Mouse (Mus musculus) embryo, embryonic 11.5 days (tissue): ENCODE results near the gene Nr3c2.

ENCODE experiments used
- DNase-seq: peaks from one replicate; pipeline ENCODE4 v3.0.0-alpha.2; 2012; ENCODE audit warnings: low read depth, low spot score

Nr3c2 gene

DNA sequence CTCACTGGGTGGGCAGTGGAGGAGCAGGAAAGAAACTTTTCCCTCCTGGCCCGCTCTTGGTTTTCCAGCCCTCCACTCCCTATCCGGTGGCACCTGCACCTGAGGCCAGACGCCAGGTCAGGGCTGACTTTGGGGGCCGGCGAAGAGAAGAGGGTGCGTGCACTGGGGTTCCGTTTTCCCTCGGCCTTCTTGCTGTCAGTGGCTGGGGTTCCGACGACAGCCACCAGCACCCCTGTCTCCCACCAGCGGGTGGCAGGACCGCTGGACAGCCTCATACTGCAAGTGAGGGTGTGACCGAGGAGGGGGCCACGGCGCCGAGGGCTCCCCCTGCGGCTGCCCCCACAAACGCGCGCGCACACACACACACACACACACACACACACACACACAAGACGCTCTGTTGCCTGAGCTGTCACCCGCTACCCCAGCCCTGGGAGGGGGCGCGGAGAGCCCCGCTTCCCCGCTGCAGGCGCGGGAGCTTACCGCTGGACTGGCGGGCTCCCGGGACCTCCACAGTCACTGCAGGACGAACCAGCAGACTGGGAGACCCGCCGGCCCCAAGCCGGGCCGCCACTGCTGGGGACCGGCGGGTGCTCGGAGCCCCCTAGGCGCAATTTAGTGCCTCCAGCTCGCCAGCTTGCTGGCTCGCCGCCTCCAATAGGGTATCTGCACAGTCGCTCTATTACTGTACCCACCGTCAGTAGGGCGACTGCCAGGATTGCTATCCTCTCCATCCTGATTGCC is at the start of gene Nr3c2:
Gene Nr3c2 (plus strand): TSS at position 32 of the 744 bp plus-strand sequence.
- no peak for DNase-seq

DNA sequence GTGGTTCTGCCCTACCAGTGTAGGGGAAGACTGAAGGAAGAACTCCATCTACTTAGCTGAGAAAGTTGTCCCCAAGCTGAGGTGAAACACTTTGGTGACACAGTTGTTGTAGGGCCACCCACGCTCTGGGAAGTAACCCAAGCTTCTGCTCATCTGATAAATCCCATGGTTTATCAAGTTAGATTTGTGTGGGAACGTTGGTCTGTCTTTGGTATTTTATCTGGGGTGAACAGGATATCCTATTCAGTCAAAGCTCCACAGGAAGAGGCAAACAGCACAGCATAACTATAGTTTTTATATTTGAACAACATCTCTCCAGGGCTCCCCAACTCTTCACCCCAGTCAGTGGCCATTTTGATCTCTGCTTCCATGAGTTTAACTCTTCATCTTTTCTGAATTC is 40.7 kb upstream of the Nr3c2 start:
- DNase-seq: no peak

DNA sequence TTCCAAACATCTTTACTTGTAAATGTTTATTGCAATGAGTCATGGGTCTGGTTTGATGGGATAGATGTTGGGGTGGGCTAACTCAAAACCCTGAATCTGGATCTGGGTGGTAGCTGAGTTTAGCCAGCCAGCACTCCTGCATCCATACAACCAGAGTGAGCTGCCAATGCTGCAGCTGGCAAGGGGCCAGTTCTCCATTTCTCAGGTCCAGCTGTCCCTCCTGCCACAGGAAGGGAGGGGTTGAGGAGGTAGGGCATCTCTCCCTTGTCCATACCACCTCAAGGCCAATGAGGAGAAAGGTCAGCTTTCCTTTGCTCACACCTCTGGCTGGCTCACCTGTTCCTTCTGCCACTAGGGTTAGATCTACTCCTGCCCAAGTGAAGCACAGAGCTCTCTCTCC is 39.5 kb upstream of the Nr3c2 start:
- no peak for DNase-seq

DNA sequence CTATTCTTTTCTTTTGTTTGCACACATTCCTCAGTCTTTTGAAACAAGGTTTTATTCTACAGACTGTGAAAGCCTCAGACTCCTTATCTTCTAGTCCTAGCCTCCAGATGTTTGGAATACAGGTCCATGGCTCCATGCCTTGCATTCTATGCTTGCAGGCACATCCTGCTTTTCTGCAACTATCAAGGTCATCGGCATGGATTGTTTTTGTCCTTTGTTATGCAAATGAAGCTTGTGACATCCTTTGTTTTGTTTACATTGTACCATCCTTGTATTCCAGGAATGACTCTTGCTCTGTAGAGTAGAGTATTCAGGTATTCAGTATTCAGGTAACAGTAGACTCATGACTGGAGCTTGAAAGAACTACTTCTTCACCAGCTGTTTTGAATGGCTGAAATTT is 36.2 kb upstream of the Nr3c2 start:
- no peak for DNase-seq

DNA sequence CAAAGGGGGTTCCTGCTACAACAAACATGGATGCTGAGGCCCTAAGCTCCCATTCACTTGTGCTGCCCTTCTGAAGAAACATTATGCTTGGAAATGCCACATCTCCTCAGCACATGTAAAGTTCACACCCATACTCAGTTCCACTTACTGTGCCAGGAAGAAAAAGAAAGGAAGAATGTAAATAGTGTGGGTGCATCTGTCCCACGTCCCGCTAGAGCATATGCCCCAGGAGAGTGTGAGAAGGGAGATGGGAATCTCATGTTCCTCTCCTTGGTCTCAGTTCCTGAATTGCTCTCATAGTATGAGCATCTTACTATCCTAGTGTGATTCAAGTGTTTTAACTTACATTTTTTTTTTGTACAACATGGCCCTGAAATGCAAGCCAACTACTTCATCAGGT is 22.4 kb upstream of the Nr3c2 start:
- no peak for DNase-seq

DNA sequence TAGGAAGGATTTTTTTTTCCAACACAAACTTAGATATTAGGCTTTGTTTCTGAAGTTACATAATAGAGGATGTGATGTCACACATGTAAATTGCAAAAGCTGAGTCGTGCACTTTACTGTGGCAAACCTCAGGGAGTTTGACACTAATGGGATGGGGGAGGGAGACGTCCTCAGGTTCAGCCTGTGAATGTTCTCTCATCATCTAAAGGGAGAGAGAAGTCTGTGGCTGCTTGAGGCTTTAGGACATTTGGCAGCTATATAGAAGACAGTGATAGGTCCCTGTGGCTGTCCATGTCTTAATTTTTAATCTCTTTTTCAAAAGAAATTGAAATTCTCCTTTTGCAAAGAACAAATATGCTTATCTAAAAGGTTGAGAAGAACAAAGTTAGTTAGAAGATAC is 2.2 kb upstream of the Nr3c2 start:
- DNase-seq: no peak

DNA sequence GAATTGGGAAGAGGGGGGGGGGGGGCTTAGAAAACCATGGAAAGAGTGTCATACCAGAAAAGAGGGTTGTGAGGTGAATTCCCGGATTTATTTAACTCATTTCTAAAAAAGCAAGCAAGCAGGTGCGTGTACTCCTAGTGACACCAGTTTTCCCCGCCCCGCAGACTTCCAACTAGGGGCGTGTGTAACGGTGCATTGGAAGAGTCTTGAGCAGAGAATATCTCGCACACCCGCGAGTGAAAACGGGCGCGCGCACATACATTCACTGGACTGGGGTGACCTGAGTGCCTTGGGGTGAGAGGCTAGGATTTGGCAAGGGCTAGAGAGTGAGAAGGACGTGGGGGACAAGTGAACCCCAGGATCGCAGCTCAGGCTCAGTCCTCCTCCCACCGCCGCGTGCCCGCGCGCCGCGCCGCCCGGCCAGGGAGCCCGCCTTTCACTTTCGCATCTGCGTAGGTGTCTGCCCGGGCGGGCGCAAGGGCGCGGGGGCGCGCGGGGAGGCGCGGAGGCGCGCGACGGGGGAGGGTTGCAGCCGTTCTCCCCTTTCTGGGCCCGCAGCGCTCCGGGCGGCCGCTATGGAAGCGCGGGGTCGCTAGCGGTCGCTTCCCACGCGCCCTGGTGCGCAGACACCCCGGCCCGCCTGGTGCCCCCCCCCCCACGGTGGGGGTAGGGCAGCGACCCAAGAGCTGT is 376 bp upstream of the Nr3c2 start:
- DNase-seq: no peak

DNA sequence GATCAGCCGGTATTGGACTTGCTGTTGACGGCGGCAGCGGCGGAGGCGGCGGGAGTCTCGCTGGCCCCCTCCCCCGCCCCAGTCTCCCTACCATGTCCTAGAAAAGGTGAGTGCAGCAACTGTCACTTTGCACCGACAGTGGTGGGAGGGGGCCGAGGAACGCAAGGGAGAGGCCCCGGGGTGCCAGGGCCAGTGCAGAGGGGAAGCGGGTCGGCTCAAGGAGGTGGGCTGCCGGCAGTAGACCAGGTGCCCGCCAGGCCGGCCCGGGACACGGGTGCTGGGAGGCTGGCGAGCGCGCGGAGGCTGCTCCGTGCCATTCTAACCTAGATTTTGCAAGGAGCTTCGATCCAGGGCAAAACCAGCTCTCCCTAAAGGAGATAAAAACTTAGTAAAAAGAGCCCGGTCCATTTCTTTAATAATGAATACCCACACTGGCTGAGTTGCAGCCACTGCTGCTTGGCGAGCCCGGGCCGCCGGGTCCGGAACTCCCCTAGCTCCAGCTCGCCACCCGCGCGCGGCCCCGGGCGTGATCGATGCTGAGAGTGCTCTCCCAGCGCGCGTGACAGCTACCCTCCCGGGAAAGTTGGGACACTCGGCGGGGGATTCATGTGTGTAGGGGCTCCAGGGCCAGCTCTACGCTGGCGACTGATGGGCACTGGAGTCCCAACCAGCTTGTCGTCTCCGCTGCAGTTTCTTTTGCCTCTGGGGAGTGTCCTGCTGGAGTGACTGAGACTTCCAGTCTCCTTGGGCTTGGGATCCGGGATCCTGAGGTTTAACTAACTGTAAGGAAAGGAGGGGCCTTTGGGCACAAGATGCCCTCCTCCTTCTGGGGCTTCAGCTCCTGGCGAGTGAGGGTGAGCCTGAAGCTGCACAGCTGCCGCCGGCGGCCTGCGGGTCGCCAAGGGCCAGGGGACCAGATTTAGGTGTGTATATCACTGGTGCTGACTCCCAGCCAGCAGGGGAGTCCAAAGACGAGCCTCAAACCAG is 1.2 kb downstream of the Nr3c2 start:
- DNase-seq: no peak

DNA sequence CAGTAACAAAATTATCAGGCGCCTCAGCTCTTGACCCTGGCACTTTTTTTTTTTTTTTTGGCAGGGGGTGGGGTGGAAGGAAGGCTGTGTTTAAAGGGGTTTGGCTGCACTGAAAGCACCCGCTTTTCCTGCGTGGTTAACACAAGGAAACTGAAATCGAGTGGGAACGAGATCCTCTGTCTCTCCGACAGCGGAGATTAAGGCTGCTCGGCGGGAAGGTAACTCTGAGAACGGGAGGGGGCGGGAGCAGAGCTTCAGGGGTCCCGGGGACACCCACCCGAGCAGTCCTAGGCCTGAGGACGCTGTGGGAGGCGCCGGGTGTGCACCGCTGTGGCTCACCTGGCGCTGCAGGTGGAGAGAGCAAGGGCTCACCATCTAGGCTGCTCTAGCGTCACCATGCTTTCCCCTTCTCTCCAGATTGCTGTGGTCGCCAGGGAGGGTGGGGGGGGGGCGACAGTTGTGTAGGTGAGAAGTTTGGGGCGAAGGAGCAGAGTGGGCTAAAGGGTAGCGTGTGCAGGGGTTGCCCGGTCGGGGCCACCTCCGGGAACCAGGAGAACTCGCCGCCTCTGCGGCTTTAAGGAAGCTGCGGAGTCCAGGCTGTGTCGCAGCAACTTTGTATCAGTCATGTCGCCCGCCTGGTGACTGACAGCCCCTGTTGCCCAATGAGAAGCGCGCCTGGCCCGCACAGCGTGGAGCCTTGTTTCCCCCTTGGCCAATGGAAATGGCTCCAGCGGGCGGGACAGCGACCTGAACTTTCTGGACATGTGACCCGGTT is 2.4 kb downstream of the Nr3c2 start:
- peak; percentile 89 for DNase-seq

DNA sequence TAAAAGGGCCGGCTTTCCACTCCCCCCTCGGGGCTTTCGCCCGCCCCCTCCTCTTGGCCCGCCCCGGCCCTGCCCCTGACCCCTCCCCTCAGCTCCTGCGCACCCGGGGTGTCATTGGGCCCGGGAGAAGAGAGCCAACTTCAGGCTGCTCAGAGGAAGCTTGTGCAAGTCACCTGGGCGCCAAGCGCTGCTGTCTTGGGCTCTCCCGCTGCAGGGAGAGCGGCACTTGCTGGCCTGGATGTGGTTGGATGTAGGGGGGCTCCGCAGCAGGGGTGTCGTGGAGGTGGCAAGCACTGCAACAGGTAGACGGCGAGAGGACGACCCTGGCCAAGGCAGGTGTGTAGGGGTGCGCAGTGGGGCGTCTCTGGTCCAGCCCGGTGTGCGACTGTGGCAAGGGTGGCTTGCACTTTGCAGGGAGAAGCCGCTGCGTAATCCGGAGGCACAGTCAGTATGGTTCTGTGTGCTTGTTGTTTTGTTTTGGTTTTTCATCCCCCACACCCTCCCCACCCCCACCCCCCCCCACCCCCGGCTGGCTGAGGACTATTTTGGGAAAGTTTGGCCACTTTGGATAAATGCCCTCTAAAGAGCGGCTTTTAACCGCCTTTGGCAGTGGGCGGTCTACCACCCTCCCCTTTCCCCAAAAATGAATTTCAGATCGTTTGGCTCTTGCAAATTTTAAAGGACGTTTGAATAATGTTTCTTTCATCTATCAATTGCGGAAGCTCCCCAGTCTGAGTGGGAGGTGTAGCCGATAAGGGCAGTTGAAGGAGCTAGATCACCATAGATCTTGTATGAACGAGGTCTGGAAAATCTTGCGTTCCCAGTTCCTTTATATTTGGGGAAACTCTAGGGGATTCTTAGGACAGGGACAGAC is 3.2 kb downstream of the Nr3c2 start:
- DNase-seq: no peak

DNA sequence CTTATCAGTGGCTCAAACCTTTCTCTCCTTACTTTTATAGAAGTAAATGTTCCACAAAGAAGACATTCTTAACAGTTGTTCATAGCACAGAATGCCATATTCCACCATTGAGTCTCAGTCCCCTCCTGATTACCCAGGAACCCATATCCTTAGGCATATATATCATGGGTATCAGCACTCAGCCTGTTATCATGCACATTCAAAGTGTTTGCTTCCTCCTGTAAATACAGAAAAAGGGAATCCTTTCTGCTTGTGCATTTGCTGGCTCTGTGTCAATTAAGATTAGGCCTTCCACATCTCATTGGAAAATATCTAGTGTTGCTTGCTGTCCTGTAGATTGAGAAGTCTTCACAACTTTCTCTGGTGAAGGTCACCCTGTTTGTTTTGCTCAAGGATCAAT is 12.0 kb downstream of the Nr3c2 start:
- DNase-seq: no peak

DNA sequence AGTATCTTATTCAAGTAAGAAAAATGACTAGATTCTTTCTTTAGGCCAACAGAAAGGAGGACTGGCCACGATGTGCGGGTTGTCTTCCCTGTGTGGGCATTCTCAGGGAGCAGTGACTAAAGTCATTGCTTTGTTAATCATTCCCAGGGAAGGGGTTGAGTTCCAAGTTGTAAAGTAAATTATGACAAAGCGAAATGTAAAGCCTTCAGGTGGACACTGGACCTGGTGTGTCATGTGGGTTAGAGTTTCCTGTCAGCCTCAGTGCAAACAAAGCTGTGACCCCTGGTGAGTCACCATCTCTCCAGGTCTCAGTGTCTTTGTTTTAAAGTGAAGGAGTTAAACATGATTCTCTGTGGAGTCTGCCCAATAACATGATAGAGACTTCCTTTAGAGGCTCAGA is 13.4 kb downstream of the Nr3c2 start:
- no peak for DNase-seq

DNA sequence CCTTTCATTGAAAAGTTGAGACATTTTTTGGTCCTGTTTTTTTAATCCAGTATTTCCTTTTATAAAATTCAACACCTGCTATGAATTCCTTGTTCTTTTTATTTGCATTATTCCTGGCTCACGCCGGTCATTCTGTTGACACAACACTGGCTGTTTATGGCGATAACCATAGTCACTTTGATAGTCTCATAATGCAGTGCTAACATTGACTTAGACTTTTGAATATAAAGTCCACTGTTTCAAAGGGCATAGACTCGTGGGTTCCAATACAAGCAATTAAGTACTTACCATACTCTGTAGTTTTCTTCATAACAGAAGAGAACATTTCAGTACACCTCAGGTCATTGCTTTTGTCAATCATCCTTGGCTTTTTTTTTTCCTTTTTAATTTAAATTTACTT is 14.0 kb downstream of the Nr3c2 start:
- DNase-seq: no peak

DNA sequence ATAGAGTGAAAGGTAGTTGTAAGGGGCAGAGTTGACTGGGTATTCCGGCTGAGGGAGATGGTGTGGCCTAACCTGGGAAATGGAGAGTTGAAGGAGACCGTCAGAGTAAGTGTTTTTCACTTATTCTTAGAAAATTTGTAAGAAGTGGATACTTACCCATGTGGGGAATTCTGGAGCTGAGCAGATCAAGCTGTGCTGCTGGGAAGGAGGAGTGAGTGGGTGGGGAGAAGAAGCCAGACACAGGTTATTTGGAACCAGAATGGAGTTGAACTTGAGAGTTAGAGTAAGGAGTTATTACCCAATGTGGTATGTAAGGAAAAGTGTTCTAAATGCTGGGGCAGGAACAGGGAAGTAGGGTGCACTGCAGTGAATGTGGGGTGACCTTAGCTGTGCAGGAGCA is 16.0 kb downstream of the Nr3c2 start:
- no peak for DNase-seq

DNA sequence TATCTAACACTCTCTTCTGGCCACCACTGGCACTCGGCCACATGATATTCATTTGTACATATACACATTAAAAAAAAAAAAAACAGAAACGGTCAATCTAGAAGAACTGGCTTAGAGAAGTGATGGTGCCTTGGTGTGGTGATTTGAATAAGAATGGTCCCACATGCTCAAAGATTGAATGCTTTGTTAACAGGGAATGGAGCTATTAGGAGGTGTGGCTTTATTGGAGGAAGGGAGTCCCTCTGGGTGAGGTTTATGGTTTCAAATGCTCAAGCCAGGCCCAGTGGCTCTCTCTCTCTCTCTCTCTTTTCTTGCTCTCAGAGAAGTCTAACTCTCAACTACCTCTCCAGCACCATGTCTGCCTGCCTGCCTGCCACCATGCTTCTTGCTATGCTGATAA is 20.3 kb downstream of the Nr3c2 start:
- DNase-seq: no peak

DNA sequence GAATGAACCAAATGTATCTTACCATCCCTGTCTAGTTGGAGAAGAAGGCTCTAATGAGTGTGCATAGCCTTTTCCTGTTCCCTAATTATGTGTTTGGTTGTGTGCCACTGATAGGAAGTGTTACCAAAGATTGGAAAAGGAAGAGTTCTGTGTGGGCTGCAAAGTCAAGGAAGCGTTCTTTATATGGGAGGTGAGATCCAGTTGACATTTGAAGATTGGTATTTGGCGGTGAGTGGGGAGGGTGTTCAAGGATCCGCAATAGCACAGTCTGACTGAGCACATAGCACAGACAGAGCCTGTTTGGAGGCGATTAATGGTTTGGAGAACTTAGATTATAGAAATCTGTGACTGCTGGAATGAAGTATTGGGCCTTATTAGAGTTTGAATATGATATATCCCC is 24.9 kb downstream of the Nr3c2 start:
- DNase-seq: no peak

DNA sequence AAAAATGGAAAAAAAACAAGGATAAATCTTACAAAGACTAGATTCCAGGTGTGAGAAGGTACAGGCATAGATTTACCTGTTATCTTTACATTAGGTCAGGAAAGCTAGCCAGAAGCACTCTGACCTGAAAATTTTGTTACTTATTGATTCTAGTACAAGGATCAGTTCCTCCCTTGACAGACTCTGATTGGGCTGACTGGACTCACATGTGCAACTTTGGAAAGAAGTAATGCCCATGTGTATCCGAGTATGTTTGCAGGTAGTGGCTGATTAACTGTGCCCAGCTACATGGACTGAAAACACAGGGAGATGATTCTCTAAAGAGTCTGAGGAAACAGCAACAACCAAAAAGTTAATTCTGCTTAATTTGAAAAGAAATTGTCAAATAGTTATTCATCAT is 29.1 kb downstream of the Nr3c2 start:
- DNase-seq: no peak

DNA sequence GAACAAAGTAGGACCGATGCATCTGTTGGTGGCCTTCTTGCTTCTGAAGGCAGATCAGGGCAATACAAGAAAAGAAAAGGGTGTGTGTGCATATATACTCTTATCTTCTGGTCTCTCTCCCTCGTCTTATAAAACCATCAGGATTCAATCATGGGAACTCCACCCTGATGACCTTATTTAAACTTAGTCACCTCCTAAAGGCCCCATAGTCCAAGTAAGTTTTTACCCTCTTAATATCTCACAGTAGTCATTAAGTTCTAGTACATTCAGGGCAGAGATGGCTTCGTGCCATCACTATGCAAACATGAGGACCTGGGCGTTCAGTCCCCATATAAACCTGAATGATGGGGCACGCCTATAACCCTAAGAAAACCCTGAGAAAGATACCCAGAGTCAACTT is 29.6 kb downstream of the Nr3c2 start:
- no peak for DNase-seq

DNA sequence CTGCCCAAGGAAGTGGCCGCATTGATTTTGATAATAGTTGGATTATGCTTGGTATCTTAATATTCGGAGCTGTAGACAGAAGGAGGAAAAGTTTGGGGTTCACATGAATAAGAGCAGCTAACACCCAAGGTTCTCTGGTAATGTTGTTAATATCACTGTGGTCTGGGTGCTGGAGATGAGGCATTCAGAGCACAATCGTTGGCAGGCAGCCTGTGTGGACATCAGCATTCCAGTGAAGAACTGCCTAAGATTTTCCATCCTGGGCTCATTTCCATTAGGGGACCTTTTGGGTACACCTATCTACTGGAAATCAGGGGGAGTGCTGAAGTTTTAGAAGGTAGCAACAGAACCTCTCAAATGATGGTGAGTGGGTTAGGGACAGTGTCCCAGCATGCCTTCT is 65.8 kb downstream of the Nr3c2 start:
- DNase-seq: no peak

DNA sequence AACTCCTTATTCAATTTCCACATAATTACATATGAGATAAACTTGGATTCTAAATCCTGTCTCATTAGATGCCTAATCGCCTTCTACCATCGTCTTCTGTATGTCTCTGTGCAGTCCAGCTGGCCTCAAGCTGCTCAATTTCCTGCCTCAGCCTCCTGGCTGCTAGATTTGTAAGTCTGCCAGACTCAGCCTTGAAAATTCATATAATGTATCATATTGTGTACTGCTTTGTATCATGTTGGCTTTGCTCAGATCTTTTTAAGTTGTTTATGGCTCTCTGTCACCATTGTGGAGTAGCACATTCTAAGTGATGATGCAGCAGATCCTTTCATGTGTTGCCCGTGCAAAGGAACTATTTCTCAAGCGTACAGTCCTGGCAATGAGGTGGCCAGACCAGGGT is 71.9 kb downstream of the Nr3c2 start:
- no peak for DNase-seq
